Mouse (Mus musculus) adrenal gland, postnatal 36 days (tissue): ENCODE results near the gene Suclg1. TPM values are rescaled to one million over a fixed set of nuclear protein-coding genes. Genes with fewer than 3 reads are reported as not detected.

Experiments
- DNase-seq, 2 experiments: peaks; one replicate each; pipeline ENCODE4 v3.0.0; 2021; ENCODE audit warnings: mixed read lengths in 1 of 2
- total RNA-seq, 2 experiments: library from RNA; stranded (reverse); gene quantifications; 2 replicates each; pipeline ENCODE4 v1.2.3; 2021

Gene Suclg1
- total RNA-seq, 2 experiments from 2014 or later = 335 to 349 TPM

- DNase-seq = no peak
Observed at GRCm38 (mm10) chr6:73249851-73250250, 1.7 kb downstream of the Suclg1 start.

GRCm38 (mm10) chr6:73251336-73251735, 3.2 kb downstream of the Suclg1 start:
- DNase-seq = no peak

GRCm38 (mm10) chr6:73252396-73252795, 4.2 kb downstream of the Suclg1 start:
- DNase-seq = no peak

GRCm38 (mm10) chr6:73253006-73253405, 4.8 kb downstream of the Suclg1 start:
- no peak for DNase-seq

- DNase-seq = no peak
Observed at GRCm38 (mm10) chr6:73253584-73253983, 5.4 kb downstream of the Suclg1 start.

GRCm38 (mm10) chr6:73254307-73255228, 6.4 kb downstream of the Suclg1 start:
- DNase-seq = peak in 1 of 2 experiments; percentile 37

GRCm38 (mm10) chr6:73257068-73257467, 8.9 kb downstream of the Suclg1 start:
- DNase-seq = no peak

- DNase-seq = no peak
Observed at GRCm38 (mm10) chr6:73260110-73260509, 11.9 kb downstream of the Suclg1 start.

- no peak for DNase-seq
Observed at GRCm38 (mm10) chr6:73264801-73265200, 16.6 kb downstream of the Suclg1 start.

- no peak for DNase-seq
Observed at GRCm38 (mm10) chr6:73267738-73268311, 19.6 kb downstream of the Suclg1 start.

- DNase-seq = no peak
Observed at GRCm38 (mm10) chr6:73269374-73269773, 21.2 kb downstream of the Suclg1 start.

- no peak for DNase-seq
Observed at GRCm38 (mm10) chr6:73271546-73272091, 23.4 kb downstream of the Suclg1 start.

- DNase-seq = no peak
Observed at GRCm38 (mm10) chr6:73275002-73275401, 26.8 kb downstream of the Suclg1 start.

- peak in 1 of 2 experiments; percentile 29 for DNase-seq
Observed at GRCm38 (mm10) chr6:73279681-73280080, 31.5 kb downstream of the Suclg1 start.

- no peak for DNase-seq
Observed at GRCm38 (mm10) chr6:73280546-73281115, 32.4 kb downstream of the Suclg1 start.

- no peak for DNase-seq
Observed at GRCm38 (mm10) chr6:73286326-73286725, 38.1 kb downstream of the Suclg1 start.

- no peak for DNase-seq
Observed at GRCm38 (mm10) chr6:73306837-73307236, 58.7 kb downstream of the Suclg1 start.

GRCm38 (mm10) chr6:73308685-73309520, 60.7 kb downstream of the Suclg1 start:
- DNase-seq = peak in 1 of 2 experiments; percentile 10

- DNase-seq = no peak
Observed at GRCm38 (mm10) chr6:73311335-73311734, 63.2 kb downstream of the Suclg1 start.

GRCm38 (mm10) chr6:73311786-73312185, 63.6 kb downstream of the Suclg1 start:
- no peak for DNase-seq

- peak; percentile 75 to 87 for DNase-seq
Observed at GRCm38 (mm10) chr6:73314923-73315603, 66.9 kb downstream of the Suclg1 start.
